Mouse (Mus musculus) T-helper 2 cell (primary cell): ENCODE results near the gene St6galnac3.

Experiments used
- in situ Hi-C: fragments of 300-600 bp; cut with MboI, MseI; formaldehyde crosslinking; loops from one replicate; pipeline ENCODE4 v1.15.1; 2025; ENCODE audit warnings: high pct_unique_total_duplicates

St6galnac3 gene

GRCm38 (mm10) chr3:153593103-153593502 lies 131.9 kb downstream of the St6galnac3 start:
- in situ Hi-C loops = no loop called here

GRCm38 (mm10) chr3:153587594-153587993 lies 137.4 kb downstream of the St6galnac3 start:
- in situ Hi-C loops = no loop called here

- in situ Hi-C loops = no loop called here
Observed at GRCm38 (mm10) chr3:153584836-153585235, 140.1 kb downstream of the St6galnac3 start.

GRCm38 (mm10) chr3:153582065-153582464 lies 142.9 kb downstream of the St6galnac3 start:
- in situ Hi-C loops = no loop called here

GRCm38 (mm10) chr3:153580625-153581024 lies 144.3 kb downstream of the St6galnac3 start:
- in situ Hi-C loops = no loop called here

GRCm38 (mm10) chr3:153580136-153580535 lies 144.8 kb downstream of the St6galnac3 start:
- in situ Hi-C loops = no loop called here

GRCm38 (mm10) chr3:153577286-153577685 lies 147.7 kb downstream of the St6galnac3 start:
- in situ Hi-C loops = no loop called here

DNA sequence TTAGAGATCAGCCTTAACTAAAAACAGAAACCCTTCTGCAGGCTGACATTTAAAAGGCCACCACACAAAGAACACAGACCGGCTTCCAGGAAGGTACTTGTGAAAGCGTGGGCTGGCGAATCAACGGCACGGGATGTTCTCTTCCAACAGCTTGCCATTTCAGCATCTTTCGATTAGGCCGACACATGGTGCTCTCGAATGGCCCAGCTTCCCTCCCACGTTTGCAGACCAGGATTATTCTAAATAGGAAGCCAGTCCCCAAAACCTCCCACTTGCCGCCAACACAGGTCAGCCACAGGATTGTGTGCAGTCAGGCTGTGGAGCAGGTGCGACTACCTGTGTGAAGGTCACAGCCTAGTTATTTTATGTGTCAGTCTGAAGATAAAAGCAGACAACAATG lies 153.8 kb downstream of the St6galnac3 start:
- in situ Hi-C loops = no loop called here

DNA sequence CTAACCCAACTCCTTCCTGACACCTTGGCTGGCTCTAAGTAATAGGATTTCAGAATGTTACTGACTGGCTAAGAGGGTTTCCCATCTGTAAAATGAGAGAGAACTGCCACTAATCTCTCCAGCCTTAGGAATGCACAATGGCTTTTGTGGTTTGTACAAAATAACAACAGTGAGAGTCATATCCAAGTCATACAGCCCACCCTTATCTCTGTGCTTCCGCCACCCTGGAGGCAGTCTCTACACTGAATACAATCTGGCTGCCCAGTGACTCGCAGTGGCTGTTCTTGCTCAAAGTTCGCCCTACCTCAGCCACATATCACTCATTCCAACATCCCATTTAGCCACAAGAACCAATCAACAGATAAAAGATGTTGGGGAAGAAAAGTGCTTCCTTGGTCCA lies 156.2 kb downstream of the St6galnac3 start:
- in situ Hi-C loops = no loop called here

DNA sequence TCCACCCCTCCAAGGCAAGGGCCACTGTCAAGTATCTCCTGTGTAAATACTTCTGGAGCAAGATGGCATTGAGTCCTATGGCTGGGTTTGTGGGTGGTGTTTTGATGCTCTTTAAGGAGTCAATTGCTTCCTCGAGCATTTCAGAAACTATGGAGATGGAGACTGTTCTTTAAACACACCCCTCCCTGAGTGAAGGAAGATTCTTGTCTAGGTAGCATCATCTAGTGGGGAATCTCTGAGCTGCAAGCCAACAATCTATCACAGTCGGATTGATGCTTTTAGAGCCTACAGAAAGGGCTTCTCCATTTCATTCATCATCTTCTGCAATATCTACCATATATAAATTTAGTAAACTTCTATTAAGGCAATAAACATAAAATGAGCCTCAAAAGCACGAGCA lies 157.1 kb downstream of the St6galnac3 start:
- in situ Hi-C loops = no loop called here

DNA sequence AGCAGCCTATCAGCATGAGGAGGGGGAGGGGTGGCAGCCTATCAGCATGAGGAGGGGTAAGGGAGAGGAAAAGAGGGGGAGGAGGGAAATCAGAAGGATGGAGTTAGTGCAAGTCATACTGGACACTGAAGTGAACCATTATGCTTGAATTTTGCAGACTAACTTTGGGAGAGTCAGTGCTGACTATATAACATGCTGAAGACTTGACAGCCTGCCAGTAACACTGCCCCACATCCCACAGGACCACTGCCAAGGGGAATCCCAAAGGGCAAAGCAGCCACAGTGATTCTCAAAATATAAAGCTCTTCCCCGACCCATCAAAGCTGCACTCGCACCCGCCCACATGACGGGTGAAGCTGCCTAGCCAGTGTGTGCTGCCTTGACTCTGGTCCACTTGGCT lies 157.5 kb downstream of the St6galnac3 start:
- in situ Hi-C loops = no loop called here

DNA sequence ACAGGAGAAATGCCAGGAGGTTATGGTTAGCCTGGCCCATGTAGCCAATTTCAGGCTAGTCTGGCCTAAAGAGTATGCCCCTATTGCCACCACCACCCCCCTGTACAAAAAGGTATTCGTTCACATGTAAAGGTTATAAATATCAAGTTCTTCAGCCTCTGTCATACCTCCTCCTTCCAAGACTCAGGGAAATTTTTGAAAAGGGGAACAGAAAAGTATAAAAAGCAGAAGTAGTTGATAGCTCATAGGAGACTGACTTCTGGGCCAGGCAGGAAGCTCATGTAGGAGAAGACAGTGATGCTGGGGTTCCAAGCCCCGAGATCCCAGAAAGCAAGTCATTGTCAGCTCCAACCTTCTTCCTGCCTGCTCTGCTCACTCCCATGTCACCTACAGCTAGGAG lies 158.9 kb downstream of the St6galnac3 start:
- in situ Hi-C loops = no loop called here

DNA sequence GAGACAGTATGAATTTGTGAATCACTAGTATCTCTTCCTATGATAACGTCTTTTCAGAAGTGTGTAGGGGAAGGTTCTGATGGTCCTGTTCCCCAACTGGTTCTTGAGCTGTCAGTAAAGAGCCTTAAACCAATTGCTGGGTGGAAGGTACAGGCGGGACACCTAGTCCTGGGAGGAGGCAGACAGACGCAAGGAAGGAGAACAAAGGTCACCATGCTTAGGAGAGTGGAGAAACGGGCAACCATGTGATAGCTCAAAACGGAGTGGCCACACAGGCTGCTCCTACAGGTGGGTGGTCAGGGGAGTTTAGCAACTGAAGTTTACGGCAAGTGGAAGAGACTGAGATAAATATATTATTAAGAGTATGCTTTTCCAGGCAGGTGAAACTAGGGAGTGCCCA lies 164.1 kb downstream of the St6galnac3 start:
- in situ Hi-C loops = no loop called here

GRCm38 (mm10) chr3:153559586-153559985 lies 165.4 kb downstream of the St6galnac3 start:
- in situ Hi-C loops = no loop called here

DNA sequence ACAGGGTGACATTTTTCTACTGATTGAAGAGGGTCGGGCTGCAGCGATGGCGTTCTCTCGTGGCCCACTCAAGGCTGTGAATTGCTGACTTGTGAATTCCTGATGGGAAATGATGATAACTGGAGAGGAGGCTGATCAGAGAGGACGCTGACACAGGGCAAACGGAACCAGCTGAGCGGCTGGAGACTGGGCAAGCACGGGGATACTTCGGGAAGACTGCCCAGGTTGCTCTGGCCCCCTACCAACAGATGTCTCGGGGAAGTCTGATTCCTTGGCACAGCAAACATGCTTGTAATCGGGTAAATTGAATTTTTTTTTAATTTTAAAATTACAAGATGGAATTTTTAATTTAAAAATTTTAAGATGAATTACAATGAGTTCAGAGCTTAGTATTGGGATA lies 168.4 kb downstream of the St6galnac3 start:
- in situ Hi-C loops = no loop called here

DNA sequence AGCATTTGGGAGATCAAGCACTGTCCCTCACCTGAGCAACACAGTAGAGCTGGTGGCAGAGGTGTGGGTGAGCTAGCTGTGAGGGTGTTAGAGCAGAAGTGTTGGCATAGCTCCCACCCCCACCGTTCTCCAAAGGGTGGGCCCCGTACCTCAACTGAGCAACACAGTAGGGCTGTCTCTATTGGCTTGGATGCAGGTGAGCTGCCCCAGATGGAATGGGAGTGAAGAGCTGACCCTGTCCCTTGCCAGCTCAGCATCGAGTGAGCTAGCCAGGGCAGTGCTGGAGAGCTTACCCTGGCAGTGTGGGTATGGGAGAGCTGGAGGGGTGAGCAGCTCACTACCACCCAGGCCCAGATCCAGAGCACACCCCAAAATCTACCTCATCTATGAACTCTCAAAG lies 171.3 kb downstream of the St6galnac3 start:
- in situ Hi-C loops = no loop called here

GRCm38 (mm10) chr3:153553226-153553625 lies 171.7 kb downstream of the St6galnac3 start:
- in situ Hi-C loops = no loop called here

DNA sequence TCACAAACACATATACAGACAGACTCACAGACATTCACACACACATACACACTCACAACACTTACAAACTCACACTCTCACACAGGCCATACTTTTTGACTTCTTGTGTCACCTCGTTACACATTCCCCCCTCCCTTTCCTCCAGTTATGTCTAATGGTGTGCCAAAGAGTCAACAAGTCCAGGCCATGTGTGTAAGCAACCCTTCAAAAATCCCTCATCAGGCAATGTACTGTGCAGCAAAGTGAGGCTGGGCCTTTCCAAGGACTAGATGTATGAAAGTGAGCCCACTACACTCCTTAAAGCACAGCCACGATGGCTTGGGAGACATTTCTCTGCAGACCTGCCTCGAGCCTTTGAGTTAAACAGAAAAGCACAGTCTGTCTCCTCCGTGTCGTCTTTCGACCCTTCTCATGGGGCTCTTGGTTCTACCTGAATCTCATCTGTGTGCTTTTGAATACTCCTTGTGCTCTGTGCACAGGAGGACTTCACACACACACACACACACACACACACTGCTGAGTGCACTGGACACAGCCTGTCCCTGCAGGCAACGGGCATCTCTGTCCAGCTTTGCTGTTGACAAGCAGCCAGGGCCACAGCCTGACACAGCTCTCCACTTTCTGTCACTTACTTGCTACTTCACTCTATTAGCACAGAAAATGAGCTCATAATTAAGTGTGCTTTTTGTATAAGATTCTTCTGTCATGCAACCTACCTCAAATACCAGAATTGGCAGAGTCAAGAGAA lies 177.9 kb downstream of the St6galnac3 start:
- in situ Hi-C loops = no loop called here

- in situ Hi-C loops = loop anchor here (10.0 kb wide), 1 partner anchor 475 kb away; no protein-coding TSS in a partner anchor
Observed at GRCm38 (mm10) chr3:153539851-153540250, 185.1 kb downstream of the St6galnac3 start.

DNA sequence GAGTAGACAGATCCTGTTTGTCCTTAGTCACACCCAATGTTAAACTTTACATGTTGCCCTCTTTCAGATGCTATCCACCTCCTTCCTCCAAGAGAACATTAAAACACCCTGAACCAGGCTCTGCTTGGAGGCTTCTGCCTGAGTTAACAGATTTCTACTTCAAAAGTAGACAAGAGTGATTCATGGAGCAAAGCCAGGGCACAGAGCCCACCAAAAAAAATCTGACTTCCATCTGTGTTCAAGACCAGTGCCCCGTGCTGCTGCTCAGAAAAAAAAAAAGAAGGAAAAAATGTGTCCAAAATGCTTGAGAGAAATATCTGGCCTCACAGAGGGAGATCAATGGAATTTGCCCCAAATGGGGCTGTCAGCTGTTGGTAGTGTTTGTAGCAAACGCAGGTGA lies 186.6 kb downstream of the St6galnac3 start:
- in situ Hi-C loops = loop anchor here (10.0 kb wide), 1 partner anchor 476 kb away; no protein-coding TSS in a partner anchor

GRCm38 (mm10) chr3:153537435-153537834 lies 187.5 kb downstream of the St6galnac3 start:
- in situ Hi-C loops = loop anchor here (10.0 kb wide), 1 partner anchor 477 kb away; no protein-coding TSS in a partner anchor

DNA sequence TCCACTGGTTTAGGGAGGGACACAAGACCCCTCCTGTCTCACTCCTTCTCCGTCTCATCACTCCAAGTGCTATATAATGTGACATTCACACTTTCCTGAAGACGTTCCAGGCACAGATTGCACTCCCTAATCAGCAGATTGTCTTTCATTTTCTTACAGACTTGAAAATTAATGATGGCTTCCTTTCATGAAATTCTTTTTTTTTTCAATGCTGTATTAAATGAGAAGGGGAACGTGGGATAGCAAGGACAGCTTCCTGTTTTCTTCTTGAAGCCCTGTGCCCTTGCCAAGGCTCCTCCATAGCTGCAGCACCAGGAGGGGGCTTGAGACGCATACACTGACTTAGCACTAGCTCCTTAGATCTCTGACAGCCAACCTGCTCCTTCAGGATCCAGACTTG lies 188.7 kb downstream of the St6galnac3 start:
- in situ Hi-C loops = loop anchor here (10.0 kb wide), 1 partner anchor 479 kb away; no protein-coding TSS in a partner anchor

DNA sequence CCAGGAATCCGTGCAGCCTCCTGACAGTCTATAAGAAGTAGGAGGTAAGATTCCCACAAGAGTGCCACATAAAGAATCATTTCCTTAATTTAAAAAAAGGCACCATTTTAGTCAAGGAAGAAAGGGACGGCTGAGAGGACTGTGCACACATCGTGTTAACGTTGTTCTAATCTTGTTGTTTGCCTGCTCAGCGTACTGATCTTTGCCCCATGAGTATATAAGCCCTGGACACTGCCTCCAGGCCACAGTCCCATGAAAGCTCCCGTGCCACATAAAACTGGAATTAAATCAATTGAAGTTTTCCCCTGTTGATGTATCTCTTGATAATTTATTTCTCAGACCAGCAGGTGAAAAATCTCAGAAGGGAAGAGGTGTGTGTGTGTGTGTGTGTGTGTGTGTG lies 195.8 kb downstream of the St6galnac3 start:
- in situ Hi-C loops = no loop called here
